Mouse (Mus musculus) liver, adult 2 months (tissue): Measurements from ENCODE around the gene St7. TPM values are rescaled to one million over a fixed set of nuclear protein-coding genes. Genes with fewer than 3 reads are reported as not detected.

Source experiments
- DNase-seq: peaks from one replicate; pipeline ENCODE4 v3.0.0-alpha.2; 2011; ENCODE audit warnings: low read depth, low spot score; ENCODE audit errors: extremely low read depth
- H3K27ac ChIP-seq: fragments of 200-500 bp; replicated peaks from 2 replicates; pipeline ENCODE4 v1.5.1; 2012; ENCODE audit warnings: low read depth, mild to moderate bottlenecking, control low read depth, inconsistent platforms, low read length; ENCODE audit not compliant: insufficient read depth
- H3K27me3 ChIP-seq: fragments of 200-500 bp; 2 replicates; pipeline ENCODE4 v1.6.1; 2012; ENCODE audit warnings: mild to moderate bottlenecking, moderate library complexity, low read length, inconsistent platforms; ENCODE audit not compliant: control insufficient read depth, insufficient read depth
- H3K36me3 ChIP-seq: fragments of 200-500 bp; 2 replicates; pipeline ENCODE4 v1.6.1; 2012; ENCODE audit warnings: low read length, inconsistent platforms; ENCODE audit not compliant: control insufficient read depth, insufficient read depth
- H3K4me1 ChIP-seq: fragments of 200-500 bp; 2 replicates; pipeline ENCODE4 v1.6.1; 2011; ENCODE audit warnings: low read length; ENCODE audit not compliant: control insufficient read depth, insufficient read depth
- H3K4me3 ChIP-seq: fragments of 200-500 bp; 2 replicates; pipeline ENCODE4 v1.5.1; 2011; ENCODE audit warnings: low read depth, mild to moderate bottlenecking, control low read depth, low read length, moderate library complexity; ENCODE audit not compliant: insufficient read depth
- H3K79me2 ChIP-seq: fragments of 200-500 bp; 2 replicates; pipeline ENCODE4 v1.6.1; 2012; ENCODE audit warnings: inconsistent platforms, mild to moderate bottlenecking, low read length, moderate library complexity; ENCODE audit not compliant: control insufficient read depth, insufficient read depth
- H3K9ac ChIP-seq: fragments of 200-500 bp; 2 replicates; pipeline ENCODE4 v1.6.1; 2012; ENCODE audit warnings: low read depth, mild to moderate bottlenecking, control low read depth, inconsistent platforms, low read length
- CTCF ChIP-seq: fragments of 200-500 bp; IDR thresholded peaks from 2 replicates; pipeline ENCODE4 v1.5.1; 2011; ENCODE audit warnings: low read depth, low read length, control low read depth
- POLR2A ChIP-seq: fragments of 200-500 bp; IDR thresholded peaks from 2 replicates; pipeline ENCODE4 v1.6.1; 2011; ENCODE audit warnings: low read length, control low read depth; ENCODE audit not compliant: insufficient read depth; ENCODE audit errors: extremely low read depth
- WGBS: fragments of 180-500 bp; shearing (Covaris S2); methylation state at CpG from one replicate; pipeline ENCODE4 v1.1.7; 2018; 5-methylcytosine and 5-hydroxymethylcytosine counted together
- polyA plus RNA-seq: library from polyadenylated mRNA; depleted of rRNA; stranded (reverse); fragments of >200 nt; gene quantifications from 2 replicates; pipeline ENCODE4 v1.2.3, GENCODE M21; 2012
- total RNA-seq: library from RNA; depleted of rRNA; stranded (reverse); fragments of >200 nt; gene quantifications from 2 replicates; pipeline ENCODE4 v1.2.3, GENCODE M21; 2014

The St7 gene
- total and polyA plus RNA-seq, 2 experiments, result 5.7 to 8.8 TPM

- no peaks in the 10 kb centered on the region for H3K4me1 ChIP-seq
- no peak overlapping the region for H3K4me3 ChIP-seq
- DNase-seq, result no peak
- no peaks in the 10 kb centered on the region for H3K27me3 ChIP-seq
- no peaks in the 10 kb centered on the region for H3K36me3 ChIP-seq
- H3K79me2 ChIP-seq, result no peaks in the 10 kb centered on the region
- no peak overlapping the region for H3K27ac ChIP-seq
- 81% methylated on average over 6 of the region's 6 CpGs for WGBS
- H3K9ac ChIP-seq, result no peak overlapping the region
- TF ChIP-seq POLR2A (no peak), CTCF (no peak)
These were observed 12.3 kb upstream of the St7 start for GRCm38 (mm10) chr6:17680266-17680925.

GRCm38 (mm10) chr6:17681810-17682209 is 10.9 kb upstream of the St7 start:
- no peak for DNase-seq
- H3K4me1 ChIP-seq, result no peaks in the 10 kb centered on the region
- no peaks in the 10 kb centered on the region for H3K79me2 ChIP-seq
- H3K36me3 ChIP-seq, result no peaks in the 10 kb centered on the region
- H3K27ac ChIP-seq, result no peak overlapping the region
- H3K4me3 ChIP-seq, result no peak overlapping the region
- H3K9ac ChIP-seq, result no peak overlapping the region
- TF ChIP-seq POLR2A (no peak), CTCF (no peak)
- no peaks in the 10 kb centered on the region for H3K27me3 ChIP-seq
- WGBS, result 97% methylated on average over 8 of the region's 8 CpGs

GRCm38 (mm10) chr6:17688676-17689075 is 4.1 kb upstream of the St7 start:
- H3K79me2 ChIP-seq, result no peaks in the 10 kb centered on the region
- H3K27ac ChIP-seq, result no peak overlapping the region
- no peak overlapping the region for H3K4me3 ChIP-seq
- H3K9ac ChIP-seq, result no peak overlapping the region
- H3K27me3 ChIP-seq, result no peaks in the 10 kb centered on the region
- peak; percentile 20 for DNase-seq
- WGBS, result 70% methylated on average over 5 of the region's 5 CpGs
- no peak for TF ChIP-seq POLR2A
- no peak for TF ChIP-seq CTCF
- H3K36me3 ChIP-seq, result no peaks in the 10 kb centered on the region
- H3K4me1 ChIP-seq, result peaks cover 3% of the 10 kb centered on the region; the same call in 1 of the 2 replicates

GRCm38 (mm10) chr6:17693726-17694549 is 1.2 kb downstream of the St7 start:
- TF ChIP-seq POLR2A, result 0 out of 2 replicates have a peak, but pooled peaks have one; percentile 3
- TF ChIP-seq CTCF, result no peak
- Histone ChIP-seq H3K4me1 (peaks cover 3% of the 10 kb centered on the region; the same call in 1 of the 2 replicates), H3K79me2 (peaks cover 14% of the 10 kb centered on the region; the same call in 1 of the 2 replicates), H3K9ac (peak overlapping the region; percentile 95), H3K27ac (peak overlapping the region; percentile 88), H3K4me3 (peak overlapping the region; percentile 92), H3K36me3 (no peaks in the 10 kb centered on the region), H3K27me3 (no peaks in the 10 kb centered on the region)
- DNase-seq, result peak; percentile 53
- WGBS, result 1% methylated on average over 88 of the region's 97 CpGs

GRCm38 (mm10) chr6:17694550-17694951 is 1.8 kb downstream of the St7 start:
- TF ChIP-seq POLR2A (0 out of 2 replicates have a peak, but pooled peaks have one; percentile 14), CTCF (peak; percentile 53)
- under 1% methylated on average over 45 of the region's 46 CpGs for WGBS
- Histone ChIP-seq H3K4me3 (peak overlapping the region; percentile 92), H3K79me2 (peaks cover 16% of the 10 kb centered on the region; the same call in 1 of the 2 replicates), H3K27ac (peak overlapping the region; percentile 22), H3K4me1 (peaks cover 3% of the 10 kb centered on the region; the same call in 1 of the 2 replicates), H3K9ac (peak overlapping the region; percentile 95), H3K27me3 (no peaks in the 10 kb centered on the region), H3K36me3 (no peaks in the 10 kb centered on the region)
- DNase-seq, result peak; percentile 59
